Mouse (Mus musculus) sigmoid colon, adult 10 weeks (tissue): ENCODE measurements around the gene Zfp82. TPM values are rescaled to one million over a fixed set of nuclear protein-coding genes. Genes with fewer than 3 reads are reported as not detected.

Source experiments
- polyA plus RNA-seq: library from polyadenylated mRNA; stranded (reverse); fragments of 350-450 nt; fragmentation: Illumina TruSeq; extraction: RNeasy Lipid Tissue Mini Kit (QIAGEN cat#74804); gene quantifications from one replicate; pipeline ENCODE4 v1.2.3, GENCODE M21; 2014; ENCODE audit warnings: low read depth, low replicate concordance

Zfp82 gene
- 3.4 TPM for polyA plus RNA-seq

GRCm38 (mm10) chr7:30072146-30073028 is at the start of gene Zfp82:
Zfp82 (minus strand) TSS chr7:30072900.

GRCm38 (mm10) chr7:30121308-30122187 is 48.8 kb upstream of the Zfp82 start, which contains the start of gene Zfp382:
Zfp382 (plus strand) TSS chr7:30121942.

GRCm38 (mm10) chr7:30094646-30095429 is 22.1 kb upstream of the Zfp82 start, which contains the start of gene Zfp260:
Zfp260 (plus strand) TSS chr7:30094777.

GRCm38 (mm10) chr7:30090092-30090969 is 17.6 kb upstream of the Zfp82 start, which contains the start of the genes Gm26920 and Zfp566:
Gm26920 (minus strand) TSS chr7:30090410.
Zfp566 (minus strand) TSS chr7:30090527.

GRCm38 (mm10) chr7:30050882-30051548 is 21.7 kb downstream of the Zfp82 start, which contains the start of gene Zfp14:
Zfp14 (minus strand) TSS chr7:30051380.

Other genes with a start within 250 kb of the Zfp82 start
- gene Zfp940, start 219.2 kb downstream of the Zfp82 start, polyA plus RNA-seq: 2.3 TPM
- 21.9 TPM for gene Zfp420, start 212.9 kb downstream of the Zfp82 start, polyA plus RNA-seq
- 5.2 TPM for gene Zfp27, start 166.3 kb downstream of the Zfp82 start, polyA plus RNA-seq
- 8.7 TPM for gene Zfp383, start 164.7 kb downstream of the Zfp82 start, polyA plus RNA-seq
- gene Zfp74, start 118.8 kb downstream of the Zfp82 start, polyA plus RNA-seq: 5.9 TPM
- 6.9 TPM for gene Zfp568, start 88.9 kb downstream of the Zfp82 start, polyA plus RNA-seq
- 5.6 TPM for gene Zfp14, start 21.5 kb downstream of the Zfp82 start, polyA plus RNA-seq
- not detected for gene Gm26920, start 17.5 kb upstream of the Zfp82 start, polyA plus RNA-seq
- gene Zfp566, start 17.6 kb upstream of the Zfp82 start, polyA plus RNA-seq: 3.4 TPM
- 139 TPM for gene Zfp260, start 21.9 kb upstream of the Zfp82 start, polyA plus RNA-seq
- gene Zfp382, start 49.0 kb upstream of the Zfp82 start, polyA plus RNA-seq: 2.6 TPM
- 41.6 TPM for gene Zfp146, start 96.8 kb upstream of the Zfp82 start, polyA plus RNA-seq
- gene Cox7a1, start 111.2 kb upstream of the Zfp82 start, polyA plus RNA-seq: 2.4 TPM
- gene Capns1, start 125.9 kb upstream of the Zfp82 start, polyA plus RNA-seq: 84.3 TPM
- gene Polr2i, start 159.0 kb upstream of the Zfp82 start, polyA plus RNA-seq: 1.5 TPM
- 5.3 TPM for gene Tbcb, start 159.4 kb upstream of the Zfp82 start, polyA plus RNA-seq
- gene Ovol3, start 162.8 kb upstream of the Zfp82 start, polyA plus RNA-seq: not detected
- gene Thap8, start 207.2 kb upstream of the Zfp82 start, polyA plus RNA-seq: not detected
- gene Wdr62, start 207.5 kb upstream of the Zfp82 start, polyA plus RNA-seq: 0.69 TPM
- 7.0 TPM for gene Clip3, start 218.8 kb upstream of the Zfp82 start, polyA plus RNA-seq
- 5.6 TPM for gene Alkbh6, start 235.8 kb upstream of the Zfp82 start, polyA plus RNA-seq
- gene Syne4, start 241.9 kb upstream of the Zfp82 start, polyA plus RNA-seq: 1.7 TPM
- gene E130208F15Rik, start 248.8 kb upstream of the Zfp82 start, polyA plus RNA-seq: 1.8 TPM